Mouse (Mus musculus) embryonic fibroblast, embryonic 13.5 days (primary cell): ENCODE results near the gene Zfand5.

Source experiments
- CTCF ChIP-seq: IDR thresholded peaks from 2 replicates; pipeline ENCODE4 v1.5.1; 2011; ENCODE audit warnings: mild to moderate bottlenecking, control low read depth, low read length, moderate library complexity, borderline replicate concordance; ENCODE audit not compliant: insufficient read depth
- POLR2A ChIP-seq: IDR thresholded peaks from 2 replicates; pipeline ENCODE4 v1.6.1; 2011; ENCODE audit warnings: low read depth, mild to moderate bottlenecking, control low read depth, low read length, moderate library complexity

DNA sequence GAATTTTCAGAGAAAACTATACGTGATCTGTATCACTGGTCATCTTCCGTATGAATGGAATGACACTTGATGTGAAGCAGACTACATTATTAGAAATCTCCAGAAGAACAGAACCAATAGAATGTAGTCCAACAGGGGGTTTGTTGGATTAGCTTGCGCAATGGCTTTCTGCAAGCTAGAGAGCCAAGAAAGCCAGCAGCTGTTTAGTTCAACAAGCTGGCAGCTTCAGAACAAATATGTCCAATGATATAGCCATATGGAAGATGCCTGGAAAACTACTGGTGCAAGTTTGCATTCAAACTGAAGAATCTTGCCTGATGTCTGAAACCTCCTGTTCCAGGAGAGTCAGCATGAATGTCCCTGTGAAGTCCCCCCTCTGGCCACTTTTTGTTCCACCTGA, 35.7 kb downstream of the Zfand5 start:
- TF ChIP-seq CTCF (no peak), POLR2A (no peak)
